Comparison of ENCODE assay signal across 7 mouse cellular contexts in the genomic region with DNA sequence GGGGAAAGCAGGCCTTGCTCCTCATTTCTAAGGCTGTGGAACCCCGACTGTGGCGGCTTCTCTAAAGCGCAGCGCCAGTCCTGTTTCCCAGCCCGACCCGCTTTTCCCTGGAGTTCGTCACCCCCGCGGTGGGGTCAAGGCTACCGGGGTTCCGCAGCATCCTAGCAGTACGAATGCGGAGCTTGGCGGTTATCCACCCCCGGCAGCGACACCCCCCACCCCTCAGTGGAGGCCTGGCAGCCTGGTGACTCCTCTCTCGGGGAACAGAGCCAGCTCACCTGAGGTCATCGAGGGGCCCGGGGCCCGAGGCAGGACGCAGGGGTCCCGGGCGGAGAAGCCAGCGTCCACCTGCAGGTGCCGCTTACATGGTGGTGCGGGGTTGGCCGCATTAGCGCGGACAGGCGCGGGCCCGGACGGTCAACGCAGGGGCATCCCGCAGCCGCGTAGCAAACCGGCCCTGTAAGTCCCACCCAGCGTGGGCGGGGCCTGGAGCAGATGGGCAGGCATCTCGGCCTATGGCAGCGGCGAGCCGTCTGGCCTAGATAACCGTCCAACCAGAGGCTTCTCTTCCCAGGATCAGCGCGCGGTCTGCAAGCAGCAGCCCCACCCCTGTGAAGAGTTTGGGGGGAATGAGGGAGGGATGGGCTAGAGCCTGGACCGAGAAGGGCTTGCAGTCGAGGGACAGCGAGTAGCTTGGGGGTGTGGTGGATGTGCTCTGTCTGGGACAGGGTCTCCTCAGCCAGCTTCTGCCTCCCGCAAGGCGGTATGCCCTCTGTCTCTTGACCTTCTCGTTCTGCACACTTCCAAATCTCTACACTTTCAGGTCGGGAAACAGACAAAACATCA. TPM values are rescaled to one million over a fixed set of nuclear protein-coding genes. Genes with fewer than 3 reads are reported as not detected.
DNase-seq lines count a peak whose midpoint lies in the region; ATAC-seq lines count a peak whose summit lies in the region.

A gene (minus strand): TSS at position 468 of the 846 bp plus-strand sequence.

- peak within 1 kb of the TSS; percentile 90 for H3K4me2 ChIP-seq in limb, embryonic 11.5 days (ENCODE audit: low read depth, severe bottlenecking)
- H3K4me2 ChIP-seq in midbrain, embryonic 14.5 days (ENCODE audit: low read length) = peak within 1 kb of the TSS; percentile 89

- DNase-seq in adrenal gland, postnatal 10 days = peak; percentile 99
- peak; percentile 97 for DNase-seq in embryonic facial prominence, embryonic 10.5 days (ENCODE audit: low spot score)
- DNase-seq in kidney, adult 18-20 months = peak; percentile 99
- DNase-seq in limb, embryonic 11.5 days (ENCODE audit: low spot score) = peak; percentile 98
- DNase-seq in midbrain, embryonic 14.5 days = peak; percentile 97
- peak; percentile 91 to 98 for DNase-seq in spleen, adult 18-20 months

- peaks cover 43% of the 10 kb centered on the region for H3K4me1 ChIP-seq in embryonic facial prominence, embryonic 10.5 days
- H3K4me1 ChIP-seq in limb, embryonic 11.5 days (ENCODE audit: control insufficient read depth, insufficient read depth, low read length) = peaks cover 14% of the 10 kb centered on the region
- peaks cover 33% of the 10 kb centered on the region for H3K4me1 ChIP-seq in midbrain, embryonic 14.5 days (ENCODE audit: control insufficient read depth, insufficient read depth, low read length)

- WGBS in embryonic facial prominence, embryonic 10.5 days = 1% methylated on average over 55 of the region's 55 CpGs
- under 1% methylated on average over 54 of the region's 55 CpGs for WGBS in limb, embryonic 11.5 days
- under 1% methylated on average over 55 of the region's 55 CpGs for WGBS in midbrain, embryonic 14.5 days

- peaks cover 49% of the 10 kb centered on the region for H3K36me3 ChIP-seq in embryonic facial prominence, embryonic 10.5 days (replicated peaks)
- peaks cover 8% of the 10 kb centered on the region; the same call in 1 of the 2 replicates for H3K36me3 ChIP-seq in limb, embryonic 11.5 days (ENCODE audit: control insufficient read depth, insufficient read depth, low read length)
- peaks cover 31% of the 10 kb centered on the region for H3K36me3 ChIP-seq in midbrain, embryonic 14.5 days (ENCODE audit: control insufficient read depth, insufficient read depth, low read length)

- H3K9me3 ChIP-seq in embryonic facial prominence, embryonic 10.5 days = no peaks in the 10 kb centered on the region
- no peaks in the 10 kb centered on the region for H3K9me3 ChIP-seq in limb, embryonic 11.5 days (ENCODE audit: control insufficient read depth, low read length)
- H3K9me3 ChIP-seq in midbrain, embryonic 14.5 days (ENCODE audit: control insufficient read depth, low read length) = no peaks in the 10 kb centered on the region

- H3K27me3 ChIP-seq in embryonic facial prominence, embryonic 10.5 days (replicated peaks; ENCODE audit: low read depth, poor library complexity, severe bottlenecking) = peaks cover 20% of the 10 kb centered on the region
- peaks cover 3% of the 10 kb centered on the region; the same call in 1 of the 2 replicates for H3K27me3 ChIP-seq in limb, embryonic 11.5 days (ENCODE audit: control insufficient read depth, insufficient read depth, low read length)
- H3K27me3 ChIP-seq in midbrain, embryonic 14.5 days (ENCODE audit: control insufficient read depth, insufficient read depth, low read length) = no peaks in the 10 kb centered on the region

- peak within 1 kb of the TSS; percentile 90 for H3K4me3 ChIP-seq in embryonic facial prominence, embryonic 10.5 days
- peak within 1 kb of the TSS; percentile 85 for H3K4me3 ChIP-seq in limb, embryonic 11.5 days (ENCODE audit: low read depth, low read length)
- peak within 1 kb of the TSS; percentile 87 for H3K4me3 ChIP-seq in midbrain, embryonic 14.5 days (replicated peaks; ENCODE audit: low read depth, low read length)

- peak within 1 kb of the TSS; percentile 77 for H3K9ac ChIP-seq in limb, embryonic 11.5 days (ENCODE audit: low read length)
- H3K9ac ChIP-seq in midbrain, embryonic 14.5 days (replicated peaks; ENCODE audit: low read length) = peak within 1 kb of the TSS; percentile 89

- peak; percentile 74 for ATAC-seq in granulocyte monocyte progenitor cell, adult 5-6 weeks (replicated peaks; ENCODE audit: poor library complexity, severe bottlenecking)
- ATAC-seq in limb, embryonic 11.5 days (ENCODE audit: insufficient number of reproducible peaks, low FRiP score, low TSS enrichment, low read depth) = peak; percentile 81
- peak; percentile 81 for ATAC-seq in midbrain, embryonic 14.5 days (ENCODE audit: low FRiP score, low TSS enrichment)

- H3K27ac ChIP-seq in embryonic facial prominence, embryonic 10.5 days (replicated peaks) = peak within 1 kb of the TSS; percentile 87
- H3K27ac ChIP-seq in limb, embryonic 11.5 days (replicated peaks; ENCODE audit: low read depth, low read length) = no peak within 1 kb of the TSS
- H3K27ac ChIP-seq in midbrain, embryonic 14.5 days (replicated peaks; ENCODE audit: low read depth, low read length) = peak within 1 kb of the TSS; percentile 82

RNA-seq across cellular contexts. Expression of the gene that starts here (rescaled TPM):
- 10 to 100 TPM; 38.8 to 47.5 TPM for total RNA-seq in adrenal gland, postnatal 10 days (2021)
- 66.4 and 69.4 TPM in 2 replicates for polyA plus RNA-seq in embryonic facial prominence, embryonic 10.5 days (2016; fragmentation: Nextera tagmentation; extraction: Ambion mirVana)
- 1.6 and 7.4 TPM in 2 replicates for total RNA-seq in granulocyte monocyte progenitor cell, adult 5-6 weeks (2014; fragmentation: Nextera tagmentation)
- 4.7 and 5.4 TPM in 2 replicates for total RNA-seq in granulocyte monocyte progenitor cell, adult 5-6 weeks (2017)
- 38.7 and 43.4 TPM in 2 replicates for polyA plus RNA-seq in limb, embryonic 11.5 days (2014; fragmentation: Nextera tagmentation; extraction: Ambion mirVana)
- polyA plus RNA-seq in midbrain, embryonic 14.5 days (2014; fragmentation: Nextera tagmentation; extraction: Ambion mirVana) = 119 and 133 TPM in 2 replicates

Comparison
In these comparisons a context has a peak if more than half of its experiments do, and no peak if none do; other contexts are left out.
1. RNA of the gene that starts here (total RNA-seq): 38.8 to 47.5 TPM in adrenal gland, postnatal 10 days; 1.6 to 7.4 TPM in granulocyte monocyte progenitor cell, adult 5-6 weeks; every median in the first group is over 4 times any median in the second.
2. Peak in every context shown above with its lines, with median percentiles within 50 percentile points of each other: DNase-seq, H3K4me3 ChIP-seq and ATAC-seq.